Mouse (Mus musculus) adrenal gland, adult 2 months (tissue): ENCODE measurements at regions not wholly inside any gene's neighbourhood (a gene's known extent, or its start where the extent isn't known, plus 50 kb on each side); places are given as distances from the start of the nearest gene placed in this dataset.
A peak's percentile ranks its signal among the peaks of the same experiment; 100 is the strongest.

Source experiments
- DNase-seq: peaks from one replicate; pipeline ENCODE4 v3.0.0; 2021

DNA sequence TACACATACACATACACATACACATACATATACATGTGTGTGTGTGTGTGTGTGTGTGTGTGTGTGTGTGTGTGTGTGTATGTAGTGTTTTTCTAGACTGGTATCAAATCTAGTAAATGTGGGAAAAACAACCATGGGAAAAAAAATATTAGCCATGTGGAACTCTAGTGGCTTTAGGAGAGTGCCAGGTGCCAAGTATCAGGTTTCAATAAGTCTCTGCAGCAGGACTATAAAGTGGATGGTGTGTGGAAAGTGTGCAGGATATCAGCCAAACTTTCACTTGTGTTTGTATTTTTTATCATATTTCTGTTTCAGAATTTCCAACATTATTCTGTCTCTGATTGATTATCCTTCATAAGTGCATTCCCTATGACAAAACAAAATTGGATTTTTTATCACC lies 653.3 kb upstream of the Fam98a start:
- DNase-seq = no peak

DNA sequence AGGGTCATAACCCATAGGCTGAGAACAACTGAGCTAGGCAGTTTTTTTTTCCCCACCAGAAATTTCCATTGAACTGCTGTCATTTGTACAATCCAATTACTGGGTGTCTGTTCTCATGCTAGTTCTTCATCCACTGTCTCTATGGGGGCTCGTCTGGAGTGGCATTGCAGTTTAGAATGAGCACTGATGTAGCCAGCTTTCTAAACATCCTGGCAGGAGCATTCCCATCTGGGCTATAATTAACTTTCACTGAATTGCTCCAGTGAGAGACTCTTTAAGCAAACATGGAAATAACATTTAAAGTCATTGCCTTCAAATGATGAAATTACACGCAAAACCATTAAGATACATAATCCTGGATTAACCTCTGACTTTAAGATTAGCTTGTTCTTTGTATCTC lies 633.1 kb upstream of the Fam98a start:
- DNase-seq = no peak

- no peak for DNase-seq
Measured at GRCm38 (mm10) chr17:76136660-76137495, 585.1 kb upstream of the Fam98a start.

DNA sequence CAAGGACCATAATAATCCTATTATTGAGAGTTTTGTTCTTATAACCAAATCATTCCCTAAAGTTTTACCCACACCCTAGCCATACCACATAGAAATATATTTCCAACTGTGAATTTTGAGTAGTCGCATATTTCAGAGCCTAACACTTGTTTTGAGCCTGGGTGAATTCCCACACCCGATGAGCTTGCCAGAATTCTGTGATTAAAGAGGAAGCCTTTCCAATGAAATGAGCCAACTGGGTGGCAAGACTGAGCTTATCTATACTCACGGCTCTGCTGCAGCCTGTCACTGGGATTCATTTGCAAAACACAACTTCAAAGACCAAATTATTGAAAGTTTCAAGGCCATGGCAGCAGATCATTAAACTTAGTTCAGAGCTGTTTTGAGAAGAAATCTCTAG lies 582.3 kb upstream of the Fam98a start:
- no peak for DNase-seq

- no peak for DNase-seq
Measured at GRCm38 (mm10) chr17:76125260-76125659, 573.5 kb upstream of the Fam98a start.

GRCm38 (mm10) chr17:76111315-76112195 lies 559.8 kb upstream of the Fam98a start:
- DNase-seq = no peak

DNA sequence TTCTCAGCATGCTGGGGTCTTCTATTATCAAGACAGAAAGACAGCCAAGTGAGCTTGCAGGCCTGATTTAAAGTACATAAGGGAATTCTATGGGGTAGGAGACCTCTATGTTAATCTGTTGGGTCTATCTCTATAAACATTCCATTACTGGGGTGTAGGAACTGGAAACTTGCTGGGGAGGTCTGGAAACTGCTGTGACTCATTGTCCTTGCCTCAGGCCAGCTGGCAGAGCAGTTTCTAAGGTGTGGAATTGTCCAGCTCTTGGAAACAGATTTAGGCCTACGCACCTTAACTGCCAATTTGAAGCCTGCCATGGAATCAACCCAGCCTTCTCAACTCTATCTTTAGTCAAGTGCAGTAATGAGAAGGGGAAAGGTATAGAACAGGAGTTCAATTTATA lies 559.1 kb upstream of the Fam98a start:
- no peak for DNase-seq

DNA sequence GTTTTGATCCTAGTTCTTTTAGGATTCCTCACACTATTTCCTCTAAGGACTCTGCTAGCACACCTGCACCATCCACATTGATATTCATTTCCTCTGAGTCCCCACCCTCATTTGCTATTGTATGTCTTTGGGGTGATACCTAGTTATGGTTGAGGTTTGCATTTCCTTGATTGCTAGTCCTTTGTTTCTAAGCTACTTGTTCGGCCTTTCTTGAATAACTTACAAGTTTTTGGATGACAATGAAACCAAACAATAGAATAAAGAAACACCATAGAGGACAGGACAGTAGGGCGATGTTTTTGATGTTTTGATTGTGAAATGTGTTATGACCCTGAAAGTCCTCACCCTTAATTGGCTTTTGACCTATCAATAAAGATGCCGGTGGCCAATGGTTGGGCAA lies 531.8 kb upstream of the Fam98a start:
- no peak for DNase-seq

- no peak for DNase-seq
Measured at GRCm38 (mm10) chr17:76081780-76082179, 530.0 kb upstream of the Fam98a start.

DNA sequence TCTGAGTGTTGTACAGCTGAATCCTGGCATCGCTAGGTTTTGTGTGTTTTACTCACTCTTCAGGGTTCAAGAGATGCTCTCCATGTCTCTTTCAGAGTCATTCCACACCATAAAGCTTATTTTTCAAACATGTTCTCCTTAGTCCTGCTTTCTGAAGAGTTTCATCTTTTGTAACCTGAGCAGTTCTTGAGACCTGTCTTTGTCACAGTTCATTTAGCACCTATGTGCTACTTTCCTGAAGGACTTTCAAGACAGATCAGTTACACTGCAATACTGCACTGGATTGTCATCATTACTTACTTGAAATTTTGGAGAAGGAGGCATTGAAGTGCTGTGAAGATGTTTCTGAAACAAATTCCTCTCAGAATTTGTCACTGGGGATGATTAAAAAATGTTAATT lies 494.7 kb upstream of the Fam98a start:
- no peak for DNase-seq

- no peak for DNase-seq
Measured at GRCm38 (mm10) chr17:76032710-76033109, 481.0 kb upstream of the Fam98a start.

GRCm38 (mm10) chr17:76008011-76008410 lies 456.3 kb upstream of the Fam98a start:
- DNase-seq = no peak

- no peak for DNase-seq
Measured at GRCm38 (mm10) chr17:76002836-76003235, 451.1 kb upstream of the Fam98a start.

- DNase-seq = no peak
Measured at GRCm38 (mm10) chr17:75961371-75961770, 409.6 kb upstream of the Fam98a start.

- DNase-seq = peak; percentile 12
Measured at GRCm38 (mm10) chr17:75936686-75937380, 385.1 kb upstream of the Fam98a start.

GRCm38 (mm10) chr17:75931022-75931421 lies 379.3 kb upstream of the Fam98a start:
- DNase-seq = peak; percentile 6

DNA sequence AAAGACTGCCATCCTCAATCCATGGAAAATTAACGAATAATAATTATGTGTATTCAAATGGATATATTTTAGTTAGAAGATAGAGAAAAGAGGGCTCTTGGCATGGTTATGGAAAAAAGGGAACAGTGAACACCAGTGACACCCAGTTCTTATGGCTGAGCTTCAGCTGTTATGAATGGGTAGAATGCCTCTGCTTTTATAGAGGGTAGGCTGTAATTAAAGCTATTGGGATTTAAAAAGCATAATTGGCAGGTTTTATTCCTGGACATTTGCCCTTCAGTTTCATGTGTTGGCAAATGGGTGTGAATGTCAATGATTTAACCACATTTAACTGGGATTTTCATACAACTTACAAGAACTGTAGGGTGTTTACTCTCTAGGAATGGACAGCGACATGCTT lies 368.5 kb upstream of the Fam98a start:
- DNase-seq = no peak

DNA sequence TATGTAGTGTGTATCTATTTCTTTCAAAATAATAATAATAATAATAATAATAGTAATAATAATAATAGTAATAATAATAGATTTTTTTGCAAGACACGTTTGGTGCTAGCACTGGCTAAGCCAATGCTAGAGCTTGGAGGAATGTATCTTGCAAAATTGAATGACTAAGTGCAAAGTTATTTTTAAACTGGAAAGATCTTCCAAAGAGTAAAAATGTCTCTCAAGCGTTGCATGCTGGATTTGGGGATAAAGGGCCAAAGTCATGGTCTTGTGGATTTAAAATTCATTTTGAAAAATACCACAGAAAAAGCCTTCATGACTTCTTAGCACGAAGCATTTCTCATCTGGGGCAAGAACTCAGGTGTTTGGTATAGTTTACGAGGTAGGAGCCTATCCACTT lies 365.3 kb upstream of the Fam98a start:
- no peak for DNase-seq

- no peak for DNase-seq
Measured at GRCm38 (mm10) chr17:75916590-75916989, 364.8 kb upstream of the Fam98a start.

DNA sequence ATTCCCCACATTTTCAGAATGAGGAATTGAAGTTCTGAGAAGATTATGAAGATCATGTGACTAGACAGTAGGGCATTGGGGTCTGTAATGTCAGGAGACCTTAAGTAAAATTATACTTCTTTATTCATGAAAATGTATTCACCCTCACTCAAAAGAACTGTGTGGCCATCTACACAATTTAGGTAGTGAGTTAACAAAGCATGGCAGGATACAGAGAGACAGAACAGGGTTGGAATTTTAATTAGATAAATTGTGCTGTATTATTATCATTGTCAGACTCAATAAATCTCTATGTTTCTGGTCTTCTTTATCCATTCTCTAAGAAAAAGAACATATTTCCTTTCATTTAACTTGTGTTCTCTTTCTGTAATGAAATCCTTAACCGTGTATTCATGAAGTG lies 363.5 kb upstream of the Fam98a start:
- DNase-seq = no peak

- no peak for DNase-seq
Measured at GRCm38 (mm10) chr17:75907085-75907484, 355.3 kb upstream of the Fam98a start.

GRCm38 (mm10) chr17:75906643-75907042 lies 354.9 kb upstream of the Fam98a start:
- DNase-seq = no peak

DNA sequence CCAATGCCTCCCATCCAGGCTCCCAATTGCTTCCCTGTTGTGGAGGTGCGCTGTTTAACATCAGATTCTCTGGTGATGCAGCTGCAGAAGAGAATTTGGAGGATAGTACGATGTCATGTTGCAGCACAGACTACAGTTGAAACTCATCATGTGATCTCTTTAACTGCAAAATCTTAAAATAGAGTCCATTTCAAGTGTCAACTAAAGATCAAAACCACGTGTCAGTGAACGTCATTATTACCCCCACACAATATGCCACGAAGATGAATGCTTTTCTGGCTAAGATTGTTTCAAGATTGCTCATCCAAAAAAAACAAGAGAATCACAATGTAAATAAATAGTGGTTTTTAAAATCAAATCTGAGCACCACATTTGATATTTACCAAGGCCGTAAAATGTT lies 343.7 kb upstream of the Fam98a start:
- DNase-seq = no peak
